In genomic region chr10:11198346-11198745, GRCm38 (mm10) we compare ENCODE assay signal across 12 mouse cellular contexts. TPM values are rescaled to one million over a fixed set of nuclear protein-coding genes. Genes with fewer than 3 reads are reported as not detected.
DNase-seq lines count a peak whose midpoint lies in the region; ATAC-seq and TF ChIP-seq lines count a peak whose summit lies in the region.
"Had no signal": no experiment of that assay in that cellular context is flagged by ENCODE, and none has a peak within 500 bp of the region (broad histone marks: within the 10 kb centered on the region; RNA-seq: fewer than 3 reads in every experiment).

No protein-coding gene starts in this region.

- H3K27ac ChIP-seq in heart, postnatal 0 days (ENCODE audit: low read depth): peak overlapping the region; percentile 38; the same call in 1 of the 2 replicates
- no peak overlapping the region for H3K27ac ChIP-seq in midbrain, embryonic 14.5 days (replicated peaks; ENCODE audit: low read depth, low read length)
- H3K27ac ChIP-seq: limb, embryonic 15.5 days had no signal

- H3K9ac ChIP-seq in heart, postnatal 0 days (replicated peaks; ENCODE audit: low read depth, low read length): no peak overlapping the region
- no peak overlapping the region for H3K9ac ChIP-seq in midbrain, embryonic 14.5 days (replicated peaks; ENCODE audit: low read length)
- H3K9ac ChIP-seq: limb, embryonic 15.5 days had no signal

- H3K4me3 ChIP-seq in lung, adult 2 months (replicated peaks; ENCODE audit: extremely low read depth, low read depth, low read length): no peak overlapping the region
- no peak overlapping the region for H3K4me3 ChIP-seq in heart, postnatal 0 days (ENCODE audit: low read depth, low read length)
- no peak overlapping the region for H3K4me3 ChIP-seq in midbrain, embryonic 14.5 days (replicated peaks; ENCODE audit: low read depth, low read length)
- H3K4me3 ChIP-seq: limb, embryonic 15.5 days had no signal

- no peaks in the 10 kb centered on the region for H3K27me3 ChIP-seq in heart, postnatal 0 days (ENCODE audit: control insufficient read depth, insufficient read depth, low read length)
- H3K27me3 ChIP-seq in midbrain, embryonic 14.5 days (ENCODE audit: control insufficient read depth, insufficient read depth, low read length): no peaks in the 10 kb centered on the region
- H3K27me3 ChIP-seq: limb, embryonic 15.5 days had no signal

- H3K4me1 ChIP-seq in lung, adult 2 months (ENCODE audit: control insufficient read depth, insufficient read depth, low read length): no peaks in the 10 kb centered on the region
- 0 out of 2 replicates have a peak, but pooled peaks cover 3% of the 10 kb centered on the region for H3K4me1 ChIP-seq in heart, postnatal 0 days (ENCODE audit: control insufficient read depth, insufficient read depth)
- no peaks in the 10 kb centered on the region for H3K4me1 ChIP-seq in midbrain, embryonic 14.5 days (ENCODE audit: control insufficient read depth, insufficient read depth, low read length)
- H3K4me1 ChIP-seq: limb, embryonic 15.5 days had no signal

- no peak for TF ChIP-seq POLR2A in lung, adult 2 months (IDR thresholded peaks at IDR 0.05; ENCODE audit: borderline replicate concordance, extremely low read depth, low read depth, low read length)

- ATAC-seq in heart, postnatal 0 days (ENCODE audit: insufficient read depth, low read depth): peak; percentile 51; the same call in 1 of the 2 replicates
- no peak for ATAC-seq in midbrain, embryonic 14.5 days (ENCODE audit: low FRiP score, low TSS enrichment)
- ATAC-seq: forebrain, embryonic 14.5 days had no signal

- peaks cover 48% of the 10 kb centered on the region for H3K36me3 ChIP-seq in heart, postnatal 0 days (replicated peaks; ENCODE audit: control insufficient read depth, insufficient read depth, low read length)
- H3K36me3 ChIP-seq in midbrain, embryonic 14.5 days (ENCODE audit: control insufficient read depth, insufficient read depth, low read length): peaks cover 64% of the 10 kb centered on the region

- TF ChIP-seq CTCF in lung, adult 2 months (IDR thresholded peaks at IDR 0.05; ENCODE audit: insufficient read depth, low read length): no peak
- no peak for TF ChIP-seq CTCF in heart, postnatal 0 days (IDR thresholded peaks at IDR 0.05; ENCODE audit: low read depth)

- 98% methylated on average over 2 of the region's 2 CpGs for WGBS in lung, adult 2 months
- 95% methylated on average over 2 of the region's 2 CpGs for WGBS in heart, postnatal 0 days
- WGBS in midbrain, embryonic 14.5 days: 93% methylated on average over 2 of the region's 2 CpGs

- peak; percentile 25 to 32 for DNase-seq in cerebellum, adult 18-20 months
- DNase-seq in cerebellum, postnatal 4 days (ENCODE audit: low spot score in 2 of 2): no peak
- peak; percentile 5 for DNase-seq in lung, postnatal 36 days
- no peak for DNase-seq in lung, adult 2 months
- no peak for DNase-seq in heart, postnatal 0 days (ENCODE audit: low spot score)
- DNase-seq in midbrain, embryonic 14.5 days: no peak
- no peak for DNase-seq in kidney, postnatal 4 days
- DNase-seq in lung, postnatal 14 days: no peak
- DNase-seq: lung, postnatal 10 days; spleen, adult 18-20 months had no signal

- H3K4me2 ChIP-seq in heart, postnatal 0 days (ENCODE audit: low read depth, low read length): no peak overlapping the region
- no peak overlapping the region for H3K4me2 ChIP-seq in midbrain, embryonic 14.5 days (ENCODE audit: low read length)
- H3K4me2 ChIP-seq: limb, embryonic 15.5 days had no signal

- H3K9me3 ChIP-seq in heart, postnatal 0 days (replicated peaks; ENCODE audit: control insufficient read depth, low read length): no peaks in the 10 kb centered on the region
- no peaks in the 10 kb centered on the region for H3K9me3 ChIP-seq in midbrain, embryonic 14.5 days (ENCODE audit: control insufficient read depth, low read length)
- H3K9me3 ChIP-seq: limb, embryonic 15.5 days had no signal

- TF ChIP-seq EP300 in heart, postnatal 0 days (IDR thresholded peaks at IDR 0.05; ENCODE audit: low read depth): no peak

RNA-seq across cellular contexts. Expression of gene Shprh, which starts 49.1 kb away (rescaled TPM):
- polyA plus RNA-seq in lung, adult 2 months (2012; rRNA removed): 2.9 and 3.8 TPM in 2 replicates
- total RNA-seq in heart, postnatal 0 days (2014; rRNA removed; ENCODE audit: low replicate concordance): 7.3 and 12.3 TPM in 2 replicates
- 5.0 and 5.1 TPM in 2 replicates for polyA plus RNA-seq in heart, postnatal 0 days (2015; fragmentation: Nextera tagmentation; extraction: Ambion mirVana)
- polyA plus RNA-seq in midbrain, embryonic 14.5 days (2014; fragmentation: Nextera tagmentation; extraction: Ambion mirVana): 25.8 and 33.4 TPM in 2 replicates

Comparison
In these comparisons a context has a peak if more than half of its experiments do, and no peak if none do; other contexts are left out.
1. DNase-seq: peak in cerebellum, adult 18-20 months (2 of 2) and lung, postnatal 36 days (single experiment); none in cerebellum, postnatal 4 days (0 of 2), lung, adult 2 months (single experiment), heart, postnatal 0 days (single experiment), midbrain, embryonic 14.5 days (single experiment), kidney, postnatal 4 days (0 of 2) and lung, postnatal 14 days (single experiment).